Mouse (Mus musculus) lung, postnatal 0 days (tissue): ENCODE measurements around the gene Plekhs1.

ENCODE experiments used
- CTCF ChIP-seq: IDR thresholded peaks from 2 replicates; pipeline ENCODE4 v1.5.1; 2016; ENCODE audit warnings: antibody characterized with exemption, mild to moderate bottlenecking
- EP300 ChIP-seq: IDR thresholded peaks from 2 replicates; pipeline ENCODE4 v1.6.1; 2016; ENCODE audit warnings: antibody characterized with exemption, mild to moderate bottlenecking, control low read depth

- TF ChIP-seq CTCF = no peak
- TF ChIP-seq EP300 = no peak
Observed at GRCm38 (mm10) chr19:56424606-56425395, 36.6 kb upstream of the Plekhs1 start.
